Mouse (Mus musculus) lung, postnatal 25 days (tissue): ENCODE measurements at regions not wholly inside any gene's neighbourhood (a gene's known extent, or its start where the extent isn't known, plus 50 kb on each side); places are given as distances from the start of the nearest gene placed in this dataset.

ENCODE experiments used
- DNase-seq: peaks from one replicate; pipeline ENCODE4 v3.0.0; 2022; ENCODE audit warnings: low spot score

DNA sequence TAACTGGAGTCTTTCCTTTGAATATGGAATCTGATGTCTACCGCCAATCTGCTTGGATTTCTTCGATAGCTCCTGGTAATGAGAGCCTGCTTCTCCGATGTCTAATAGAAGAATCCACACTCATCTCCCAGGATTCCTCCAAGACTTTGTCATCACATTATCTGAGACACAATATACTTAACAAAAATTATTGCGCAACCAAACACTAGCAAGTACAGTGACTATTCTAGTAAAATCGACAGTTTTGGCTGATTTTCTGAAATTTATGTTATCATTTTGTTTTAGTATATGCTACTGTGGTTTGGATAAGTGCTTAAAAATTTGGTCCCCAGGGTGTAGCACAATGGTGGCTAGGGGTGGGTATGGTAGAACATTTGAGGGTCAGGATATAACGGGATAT is 266.5 kb downstream of the Gm5447 start:
- no peak for DNase-seq

DNA sequence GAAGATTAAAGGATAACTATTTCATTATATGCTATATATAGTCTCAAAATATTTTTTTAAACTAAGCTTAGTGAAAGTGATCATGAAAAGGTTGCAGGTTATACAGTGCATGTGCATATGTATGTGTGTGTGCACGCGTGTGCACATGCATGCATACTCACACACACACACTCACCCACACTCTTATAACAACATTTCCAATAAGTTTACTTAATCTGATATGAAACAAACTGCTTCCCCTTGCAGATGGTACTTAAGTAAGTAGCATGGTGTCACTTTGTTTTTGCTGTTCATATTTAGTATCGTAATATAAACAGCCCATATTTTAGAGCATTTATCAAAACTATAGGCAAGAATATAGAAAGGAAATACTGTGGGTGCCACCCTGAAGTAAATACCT is 275.0 kb downstream of the Gm5447 start:
- no peak for DNase-seq

DNA sequence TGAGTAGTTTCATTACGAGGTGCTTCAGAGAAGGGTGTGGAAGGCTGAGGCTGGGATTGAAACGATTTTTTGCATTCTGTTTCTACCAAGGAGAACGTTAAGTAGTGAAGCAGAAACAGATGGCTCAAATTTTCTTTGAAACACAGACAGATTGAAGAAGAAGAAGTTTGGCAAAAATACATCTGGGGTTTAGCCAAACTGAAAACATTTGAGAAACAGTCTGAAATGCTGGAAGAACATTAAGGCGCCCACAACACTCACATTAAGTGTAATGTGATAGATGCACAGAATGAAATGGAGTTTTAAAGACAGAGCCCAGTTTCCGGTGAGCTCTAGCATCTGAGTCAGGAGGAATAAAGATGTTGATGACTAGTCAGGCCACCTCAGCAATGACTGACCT is 275.5 kb downstream of the Gm5447 start:
- peak; percentile 16 for DNase-seq

DNA sequence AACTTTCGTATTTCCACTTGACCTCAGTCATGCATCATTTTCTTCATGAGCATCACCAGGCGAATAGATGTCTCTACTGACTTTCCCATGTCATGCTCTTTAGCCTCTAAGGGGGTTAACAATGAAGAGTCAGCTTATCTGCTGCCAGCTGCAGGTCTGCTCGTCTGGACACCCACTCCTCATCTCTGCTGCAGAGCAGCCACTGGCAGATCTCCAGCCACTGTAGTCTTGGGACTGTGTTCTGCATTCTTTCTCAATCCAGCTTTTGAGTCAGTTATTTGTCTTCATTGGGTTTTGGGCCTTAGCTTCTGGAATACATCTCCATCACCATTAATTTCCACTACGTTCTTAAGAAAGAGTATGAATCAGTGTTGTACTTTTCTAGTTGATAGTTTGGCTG is 280.0 kb downstream of the Gm5447 start:
- DNase-seq, result no peak

DNA sequence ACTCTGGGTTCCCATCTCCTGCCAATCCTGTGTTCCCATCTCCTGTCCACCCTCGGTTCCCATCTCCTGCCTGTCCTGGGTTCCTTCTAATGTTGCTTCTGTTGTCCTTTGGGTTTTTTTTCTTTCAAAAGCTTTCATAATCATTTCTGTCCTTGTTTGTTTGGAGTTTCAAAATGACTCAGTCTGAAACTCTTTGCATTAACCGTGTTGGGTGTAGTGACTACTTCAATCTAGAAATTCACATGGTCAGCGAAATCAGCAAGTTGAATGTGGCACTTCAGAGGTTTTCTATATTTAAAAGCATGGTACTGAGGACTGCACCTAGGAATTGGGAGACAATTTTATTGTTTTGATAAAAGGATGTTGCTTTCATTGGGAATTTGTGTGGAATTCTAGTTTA is 280.7 kb downstream of the Gm5447 start:
- DNase-seq, result no peak

DNA sequence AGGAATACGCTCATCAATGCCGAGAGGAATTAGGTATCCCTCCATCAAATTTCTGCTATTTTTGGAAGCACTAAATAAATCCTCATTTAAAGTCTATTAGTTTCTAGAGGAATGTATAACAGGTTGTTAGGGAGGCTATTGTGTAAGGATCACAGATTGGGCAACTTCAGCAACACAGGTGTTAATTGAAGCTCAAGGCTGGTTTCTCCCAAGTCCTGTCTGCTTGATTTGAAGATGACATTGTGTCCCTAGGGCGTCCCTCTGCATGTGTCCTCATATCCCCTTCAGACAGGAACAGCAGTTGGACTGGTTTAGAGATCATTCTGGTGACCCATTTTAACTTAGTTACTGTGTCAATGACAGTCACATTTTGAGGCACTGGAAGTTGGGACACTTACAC is 281.5 kb downstream of the Gm5447 start:
- DNase-seq, result no peak

DNA sequence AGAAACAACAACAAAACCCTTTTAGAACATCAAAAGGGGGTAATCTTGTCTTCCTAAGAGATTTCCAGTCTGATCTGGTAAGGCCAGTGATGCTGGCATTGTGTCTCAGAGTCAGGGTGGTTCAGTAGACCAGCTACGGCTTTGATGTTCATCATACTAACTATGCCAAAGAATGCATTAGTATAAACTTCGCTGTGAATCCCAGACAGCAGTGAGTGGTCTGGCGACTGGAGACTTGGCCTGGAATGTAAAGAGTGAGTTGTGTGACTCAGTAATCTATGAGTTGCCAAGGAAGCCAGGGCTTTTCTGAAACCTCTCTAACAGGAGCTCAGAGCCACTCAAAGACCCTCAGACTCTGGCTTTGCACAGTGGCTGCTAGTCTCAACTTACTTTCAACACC is 288.1 kb upstream of the Foxq1 start:
- no peak for DNase-seq

DNA sequence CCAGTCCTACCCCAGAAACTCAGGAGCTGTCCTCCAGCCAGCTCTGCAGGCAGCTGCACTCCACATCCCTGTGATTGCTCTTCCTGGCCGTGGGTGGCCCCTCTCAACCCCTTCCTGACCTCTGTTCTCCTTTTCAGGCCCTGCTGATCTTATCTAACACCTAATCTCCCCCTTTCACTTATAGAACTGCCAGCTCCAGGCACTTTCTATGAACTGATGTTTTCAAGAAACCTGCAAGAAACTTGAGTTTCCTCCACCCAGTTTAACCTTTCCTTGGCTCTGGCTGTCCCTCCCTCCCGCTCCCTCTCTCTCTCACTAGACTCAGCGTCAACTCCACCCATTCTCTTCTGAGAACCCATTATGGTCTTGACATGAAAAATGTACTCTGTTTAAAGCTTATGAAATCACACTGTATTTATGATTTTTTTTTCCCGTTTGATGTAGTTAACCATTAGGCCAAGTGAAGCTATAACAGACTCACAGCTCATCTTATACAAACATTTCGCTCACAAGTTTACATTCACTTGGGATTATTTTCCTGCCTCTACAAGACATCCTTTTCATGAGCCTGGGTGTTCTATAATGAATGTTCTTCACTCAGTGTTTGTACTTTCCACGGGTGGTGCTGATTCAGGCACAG is 279.8 kb upstream of the Foxq1 start:
- no peak for DNase-seq

DNA sequence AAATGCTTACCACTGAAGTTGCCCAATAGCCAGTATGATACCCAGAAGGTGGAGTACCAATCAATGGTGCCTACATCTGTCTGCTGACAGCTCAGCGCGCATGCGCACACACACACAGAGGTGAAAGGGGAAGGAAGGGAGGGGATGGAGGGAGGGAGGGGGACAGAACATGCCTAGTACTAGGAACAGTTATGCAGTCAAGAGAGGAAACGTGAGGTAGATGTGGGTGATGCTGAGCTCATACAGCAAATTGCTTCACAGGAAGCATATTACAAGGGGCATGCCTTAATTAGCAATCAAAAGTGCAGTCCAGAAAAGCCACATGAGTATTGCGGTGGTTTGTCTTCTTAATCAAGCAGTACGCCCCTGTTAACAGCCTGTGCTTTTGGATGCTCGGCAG is 265.3 kb upstream of the Foxq1 start:
- DNase-seq, result no peak

DNA sequence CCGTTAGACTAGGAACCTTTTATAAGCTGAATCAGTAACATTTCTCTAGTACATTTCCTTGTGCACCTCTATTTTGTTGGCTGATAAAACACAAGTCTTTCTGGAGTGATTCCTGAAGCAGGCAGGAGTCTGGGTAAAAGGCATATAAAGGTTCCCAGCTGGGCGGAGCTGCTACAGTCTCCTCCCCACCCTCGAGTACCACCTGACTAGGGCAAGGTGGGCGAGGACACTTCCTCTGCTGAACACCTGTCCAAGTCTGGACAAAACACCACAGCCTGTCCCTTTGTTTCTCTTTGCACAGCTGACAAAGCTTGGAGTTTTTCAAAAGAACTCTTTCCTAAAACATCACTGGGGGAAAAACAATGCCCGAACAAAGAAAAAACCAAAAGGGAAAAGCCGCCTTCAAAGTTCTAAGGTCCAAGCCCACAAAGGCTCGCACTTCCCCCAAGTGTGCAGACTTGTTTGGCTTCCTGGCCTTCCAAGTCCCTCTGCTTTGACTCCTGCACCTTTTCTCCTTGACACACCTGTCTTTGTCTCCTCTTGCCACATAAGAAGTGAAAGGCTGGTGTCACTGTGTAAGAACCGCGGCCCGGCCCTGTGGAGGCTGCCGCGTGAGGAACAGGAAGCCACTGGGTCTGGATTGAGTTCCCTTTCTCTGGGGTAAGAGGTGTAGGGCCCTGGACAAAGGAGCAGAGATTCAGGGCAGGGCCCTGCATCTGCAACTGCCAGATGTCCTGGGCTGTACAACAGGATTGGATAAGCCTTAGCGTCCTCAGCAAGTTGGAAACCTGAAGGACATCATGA is 263.1 kb upstream of the Foxq1 start:
- no peak for DNase-seq

DNA sequence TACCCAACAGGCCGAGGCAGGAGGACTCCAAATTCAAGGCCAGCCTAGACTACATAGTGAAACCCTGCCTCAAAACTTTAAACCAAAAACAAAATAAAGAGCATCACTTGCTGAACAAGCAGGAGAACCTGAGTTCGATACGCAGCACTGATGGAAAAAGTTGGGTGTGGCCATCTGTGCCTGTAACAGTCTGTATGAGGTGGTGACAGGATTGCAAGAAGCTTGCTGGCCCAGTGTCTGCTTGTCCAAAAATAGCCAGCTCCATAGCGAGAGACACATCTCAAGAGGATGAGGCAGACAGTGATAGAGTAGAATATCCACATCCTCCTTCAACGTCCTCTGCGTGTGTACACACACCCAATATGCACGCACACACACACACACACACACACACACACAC is 261.9 kb upstream of the Foxq1 start:
- no peak for DNase-seq

DNA sequence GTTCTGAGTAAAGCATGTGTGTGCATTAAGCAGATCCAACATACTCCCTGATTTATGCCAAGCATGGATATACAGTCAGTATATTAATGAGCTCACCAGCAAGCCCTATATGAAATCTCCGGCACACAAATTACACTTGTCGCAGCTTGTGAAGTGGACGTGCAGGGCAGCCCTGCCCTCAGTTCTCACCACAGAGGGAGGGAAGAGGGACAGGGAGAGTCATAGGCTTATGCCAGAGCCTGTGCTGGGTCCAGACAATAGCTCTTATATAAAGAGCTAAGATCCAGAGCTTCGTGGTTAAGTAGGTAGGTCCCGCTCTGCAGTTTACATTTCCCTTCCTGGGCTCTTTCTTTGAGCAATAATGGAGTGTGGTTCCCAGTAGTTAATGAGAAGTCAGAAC is 252.7 kb upstream of the Foxq1 start:
- DNase-seq, result no peak

DNA sequence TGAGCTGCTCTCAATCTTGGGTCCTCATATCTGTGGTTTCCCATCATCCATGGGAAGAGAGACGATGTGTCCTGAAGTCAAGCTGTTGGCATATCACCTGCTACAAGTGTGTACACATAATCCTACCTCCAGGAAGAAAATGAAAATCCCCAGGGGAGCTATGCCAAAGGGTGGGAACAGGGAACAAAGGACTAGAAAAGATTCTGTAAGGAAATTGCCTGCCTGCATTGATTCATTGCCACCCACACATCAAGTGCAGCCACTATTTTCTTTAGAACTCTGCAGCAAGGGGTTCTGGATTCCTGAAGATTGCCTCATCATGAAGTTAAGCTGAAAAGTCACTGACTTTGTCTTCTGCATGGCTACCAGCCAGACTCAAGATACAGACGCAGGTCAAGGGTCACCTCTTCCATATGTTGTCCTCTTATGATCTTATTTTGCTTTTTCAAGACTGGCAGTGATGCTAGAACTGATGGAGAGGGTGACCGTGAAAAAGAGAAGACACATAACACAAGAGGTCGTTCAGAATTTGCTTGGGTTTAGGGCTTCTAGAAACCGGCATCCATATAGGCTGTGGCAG is 251.6 kb upstream of the Foxq1 start:
- DNase-seq, result no peak

DNA sequence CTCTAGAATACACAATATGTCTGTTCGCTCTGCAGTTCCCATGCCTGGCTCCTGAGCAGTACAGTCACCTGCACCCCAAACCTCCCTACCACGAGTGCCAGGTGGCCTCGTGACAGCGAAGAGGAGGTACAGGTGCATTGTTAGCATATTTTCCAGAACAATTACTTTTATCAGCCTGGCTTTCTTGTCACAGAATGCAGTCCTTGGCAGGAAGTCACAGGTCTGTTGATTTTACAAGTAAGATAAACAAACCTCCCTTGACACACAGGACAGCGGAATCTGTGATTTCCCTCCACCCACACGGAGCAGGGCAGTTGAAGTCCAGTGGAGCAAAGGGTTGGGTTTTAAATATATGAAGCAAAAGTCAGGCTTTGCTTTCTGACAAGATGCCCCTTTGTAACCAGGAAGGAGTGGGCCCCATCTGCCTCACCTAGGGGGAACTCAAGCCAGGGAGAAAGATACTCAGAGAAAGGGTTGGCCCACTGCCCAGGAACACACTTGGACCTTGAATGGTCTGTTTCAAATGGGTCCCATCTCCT is 246.8 kb upstream of the Foxq1 start:
- DNase-seq, result peak; percentile 12

DNA sequence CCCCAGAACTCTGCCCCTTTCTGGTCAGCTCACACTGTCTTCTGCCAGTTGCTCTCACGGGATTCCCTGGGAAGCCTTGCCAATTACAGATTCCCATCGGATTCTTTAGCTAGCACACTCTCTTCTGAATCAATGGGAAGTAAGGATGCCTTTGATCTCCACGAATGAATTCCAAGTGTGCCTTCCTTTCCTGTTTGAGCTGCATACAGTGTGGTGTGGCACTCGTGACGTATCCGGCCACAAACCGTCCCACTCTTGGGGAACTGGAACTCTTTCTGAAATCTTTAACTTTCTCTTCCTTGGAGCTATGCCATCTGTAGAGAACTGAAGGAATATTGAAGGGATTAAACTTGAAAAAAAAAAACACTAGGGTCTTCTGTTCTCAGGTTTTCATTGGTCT is 243.2 kb upstream of the Foxq1 start:
- no peak for DNase-seq

DNA sequence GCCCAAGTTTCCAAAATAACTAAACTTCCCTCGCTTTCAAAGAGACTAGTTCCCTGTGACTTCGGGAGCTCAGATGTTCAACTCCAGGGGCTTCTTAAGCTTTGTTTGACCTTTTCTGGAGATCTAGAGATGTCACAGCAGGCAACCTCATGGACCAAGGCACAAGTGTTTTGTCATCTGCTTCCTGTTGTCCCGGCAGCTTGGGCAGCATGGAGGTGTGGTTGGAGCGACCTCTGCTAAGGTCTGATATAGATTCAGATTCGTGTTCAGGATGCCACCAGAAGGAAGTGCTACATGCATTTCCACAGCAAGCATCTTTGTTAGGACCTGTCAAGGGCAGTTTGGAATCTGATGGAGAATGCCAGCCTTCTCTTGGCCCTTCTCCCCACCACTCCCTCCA is 242.1 kb upstream of the Foxq1 start:
- no peak for DNase-seq

DNA sequence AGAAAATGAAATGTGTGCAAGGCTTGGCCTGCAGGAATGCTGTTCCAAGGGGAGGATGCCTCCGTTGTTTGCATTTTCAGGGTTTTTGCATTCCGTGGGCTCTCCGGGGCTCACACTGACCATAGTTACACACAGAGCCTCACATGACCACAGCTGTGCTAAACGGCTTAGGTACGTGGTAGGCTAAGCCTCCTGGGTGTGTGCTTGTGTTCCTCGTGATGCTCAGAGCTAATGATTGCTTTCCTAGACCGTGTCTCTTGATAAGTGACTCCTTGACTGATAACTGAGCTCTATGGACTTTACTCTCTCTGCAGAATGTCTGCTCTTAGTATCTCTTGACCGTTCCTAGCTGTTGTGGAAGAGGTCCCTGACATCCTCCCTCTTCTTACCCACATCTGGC is 238.9 kb upstream of the Foxq1 start:
- DNase-seq, result no peak

DNA sequence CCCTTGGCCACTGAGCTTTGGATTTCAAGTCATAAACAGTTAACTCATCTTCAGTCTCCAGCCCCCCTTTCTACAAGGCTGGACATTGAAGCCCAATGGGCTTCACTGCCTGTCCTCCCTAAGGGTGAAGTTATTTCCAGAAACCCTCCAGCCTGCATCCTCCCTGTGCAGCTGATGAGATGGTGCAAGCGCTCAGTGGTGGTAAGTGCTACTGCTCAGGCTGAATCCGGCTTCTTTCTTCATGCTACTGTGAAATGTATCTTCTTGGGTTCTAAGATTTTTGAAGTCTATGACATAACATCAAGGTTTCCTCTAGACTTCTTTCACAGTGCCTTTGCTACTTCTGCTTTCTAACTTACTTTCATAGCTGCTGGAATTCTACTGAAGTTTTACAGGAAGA is 237.9 kb upstream of the Foxq1 start:
- no peak for DNase-seq

DNA sequence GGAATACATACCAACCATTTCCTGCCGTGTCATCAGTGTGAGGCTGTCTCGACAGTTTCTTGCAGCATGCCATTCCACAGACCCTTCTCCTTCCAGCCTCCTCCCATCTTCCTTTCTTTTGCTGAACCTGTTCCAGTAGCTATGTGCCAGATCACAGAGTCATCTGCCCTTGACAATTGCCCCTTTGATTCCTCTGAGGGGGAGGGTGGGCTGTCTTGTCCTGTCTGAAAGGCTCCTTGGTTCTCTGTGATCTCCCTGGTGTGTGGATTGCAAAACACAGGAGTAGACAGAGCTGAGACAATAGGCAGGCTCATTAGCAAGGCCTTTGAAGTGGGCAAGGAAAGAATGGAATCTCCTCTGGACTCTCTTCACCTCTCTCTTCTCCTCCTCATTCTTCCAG is 234.5 kb upstream of the Foxq1 start:
- DNase-seq, result no peak

DNA sequence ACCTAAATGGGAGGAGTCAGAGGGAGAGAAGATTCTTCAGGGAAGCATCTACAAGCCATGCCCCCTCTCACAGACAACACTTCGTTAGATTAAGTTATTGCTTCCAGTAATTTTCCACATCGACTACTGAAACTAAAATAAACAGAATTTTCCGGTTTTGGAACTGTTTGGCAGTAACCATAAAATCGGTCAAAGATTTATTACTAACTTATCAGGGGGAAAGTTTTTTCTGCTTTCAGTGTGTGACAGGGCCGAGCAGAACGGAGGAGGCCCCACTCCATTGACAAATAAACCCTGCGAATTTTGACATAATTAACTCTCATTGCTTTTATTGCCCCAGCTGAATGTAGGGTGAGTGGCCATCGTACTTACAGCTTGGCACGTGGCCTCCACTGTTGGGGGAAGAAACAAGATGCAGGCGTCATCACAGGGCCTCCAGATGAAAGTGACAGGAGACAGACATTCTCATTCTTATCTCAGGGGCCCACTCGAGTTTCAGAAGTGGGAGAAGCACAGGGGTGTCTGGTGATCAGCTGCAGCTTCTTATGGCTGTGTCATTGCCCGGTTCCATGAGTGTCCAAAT is 229.6 kb upstream of the Foxq1 start:
- no peak for DNase-seq

DNA sequence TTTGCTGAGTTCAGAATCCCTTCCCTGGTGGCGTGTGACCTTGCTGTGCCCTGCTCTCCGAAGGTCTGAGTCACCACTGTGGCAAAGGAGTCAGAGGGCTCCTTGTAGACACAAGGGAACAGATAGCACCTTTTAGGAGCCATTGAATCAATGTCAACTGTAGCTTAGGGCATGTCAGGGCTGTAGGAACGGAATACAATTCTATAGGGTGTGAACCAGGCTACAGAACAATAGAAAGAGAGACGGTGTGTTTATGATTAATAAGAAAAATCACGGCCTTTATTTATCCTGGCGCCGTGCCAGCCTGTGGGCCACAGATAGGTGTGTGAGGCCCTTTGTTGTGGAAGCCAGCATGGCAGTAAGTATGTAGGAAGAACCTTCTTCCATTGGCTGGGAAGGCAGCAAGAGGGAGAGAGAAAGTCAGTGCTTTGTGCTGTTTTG is 228.4 kb upstream of the Foxq1 start:
- DNase-seq, result no peak

DNA sequence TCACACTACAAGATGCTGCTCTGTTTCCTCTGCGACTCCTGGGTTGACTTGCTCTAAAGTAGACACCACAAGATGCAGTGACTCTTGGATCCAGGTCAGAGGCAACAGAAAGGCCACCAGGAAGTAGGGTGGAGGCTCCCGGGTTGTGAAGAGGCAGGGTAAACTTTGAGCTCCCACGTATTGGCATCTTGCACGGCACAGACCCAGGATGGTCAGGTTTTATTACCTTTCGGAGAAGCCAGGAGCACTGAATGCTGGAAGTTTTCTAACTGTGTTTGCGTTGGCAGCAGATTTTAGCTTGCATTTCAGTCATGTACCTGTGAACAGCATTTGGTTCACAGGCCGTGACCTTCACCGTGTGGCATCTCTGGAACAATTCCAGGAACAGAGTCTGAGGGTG is 227.2 kb upstream of the Foxq1 start:
- DNase-seq, result no peak

DNA sequence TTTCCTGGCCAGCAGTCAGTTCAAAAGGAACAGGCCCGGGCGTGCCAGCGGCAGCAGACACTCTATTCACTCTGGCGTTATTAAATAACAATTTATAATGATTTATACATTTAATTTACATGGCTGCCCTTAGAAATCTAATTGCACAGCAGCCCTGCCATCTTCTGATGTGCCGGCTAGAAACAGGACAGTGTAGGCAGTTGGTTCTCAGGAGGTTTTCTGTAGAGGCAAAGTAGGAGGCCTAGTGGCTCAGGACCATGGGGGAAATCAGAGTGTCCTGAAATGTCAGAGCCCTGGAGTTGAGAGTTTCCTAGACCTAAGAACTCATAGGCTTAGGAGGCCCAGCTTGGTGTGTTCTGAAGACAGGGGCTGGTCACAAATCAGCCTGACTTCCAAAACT is 225.2 kb upstream of the Foxq1 start:
- no peak for DNase-seq
